9 mouse cellular contexts compared by ENCODE assay signal in the genomic region with DNA sequence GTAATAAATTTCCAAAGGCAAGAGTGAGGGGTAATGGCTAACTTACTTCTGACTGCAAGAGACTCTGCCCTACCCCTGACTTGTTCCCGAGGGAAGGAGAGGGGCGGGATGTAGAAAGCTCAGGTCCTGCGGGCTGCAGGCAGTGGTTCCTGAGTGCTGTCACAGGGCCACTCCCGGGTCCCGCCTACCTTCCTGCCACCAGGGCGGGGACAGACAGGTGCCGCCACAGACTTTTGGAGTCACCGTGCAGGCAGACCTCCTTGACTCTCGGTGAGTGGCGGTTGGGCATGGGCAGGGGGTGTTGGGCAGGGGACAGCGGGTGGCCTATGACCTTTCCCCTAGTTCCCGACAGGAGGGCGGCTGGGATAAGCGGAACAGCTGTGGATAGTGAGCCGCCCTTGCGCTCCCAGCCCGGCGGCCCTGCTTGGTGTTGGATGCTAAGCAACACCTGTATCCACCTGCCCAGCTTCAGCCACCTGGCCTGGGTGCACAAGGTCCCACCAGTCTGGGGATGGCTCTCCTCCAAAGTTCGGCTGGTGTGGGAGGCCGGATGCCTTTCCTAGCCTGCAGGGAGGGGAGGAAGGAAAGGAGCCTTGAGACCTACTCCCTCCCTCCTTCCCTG. TPM values are rescaled to one million over a fixed set of nuclear protein-coding genes. Genes with fewer than 3 reads are reported as not detected.
DNase-seq lines count a peak whose midpoint lies in the region; ATAC-seq and TF ChIP-seq lines count a peak whose summit lies in the region.
"Had no signal": no experiment of that assay in that cellular context is flagged by ENCODE, and none has a peak within 500 bp of the region (broad histone marks: within the 10 kb centered on the region; RNA-seq: fewer than 3 reads in every experiment).

No protein-coding gene starts in this region.

- no peak overlapping the region for H3K4me3 ChIP-seq in hindbrain, postnatal 0 days (ENCODE audit: low read length)
- no peak overlapping the region for H3K4me3 ChIP-seq in hindbrain, embryonic 12.5 days
- H3K4me3 ChIP-seq in heart, postnatal 0 days (ENCODE audit: low read depth, low read length) = no peak overlapping the region
- peak overlapping the region; percentile 33 for H3K4me3 ChIP-seq in stomach, embryonic 16.5 days (replicated peaks; ENCODE audit: low read length)
- no peak overlapping the region for H3K4me3 ChIP-seq in neural tube, embryonic 15.5 days (replicated peaks)
- H3K4me3 ChIP-seq: forebrain, embryonic 15.5 days had no signal

- H3K27ac ChIP-seq in hindbrain, postnatal 0 days = no peak overlapping the region
- no peak overlapping the region for H3K27ac ChIP-seq in hindbrain, embryonic 12.5 days
- H3K27ac ChIP-seq in heart, postnatal 0 days (ENCODE audit: low read depth) = no peak overlapping the region
- no peak overlapping the region for H3K27ac ChIP-seq in stomach, embryonic 16.5 days (ENCODE audit: low read length)
- no peak overlapping the region for H3K27ac ChIP-seq in neural tube, embryonic 15.5 days (replicated peaks)
- H3K27ac ChIP-seq: forebrain, embryonic 15.5 days had no signal

- no peak for TF ChIP-seq EP300 in heart, postnatal 0 days (IDR thresholded peaks at IDR 0.05; ENCODE audit: low read depth)

- DNase-seq in hindbrain, postnatal 0 days (ENCODE audit: low spot score) = no peak
- DNase-seq in heart, postnatal 0 days (ENCODE audit: low spot score) = no peak
- DNase-seq in kidney, postnatal 4 days = peak; percentile 62 to 78
- DNase-seq in adrenal gland, adult 18-20 months (ENCODE audit: low spot score in 2 of 2) = no peak
- no peak for DNase-seq in neural tube, embryonic 10.5 days (ENCODE audit: extremely low spot score, low spot score)

- 15% methylated on average over 20 of the region's 20 CpGs for WGBS in hindbrain, postnatal 0 days
- WGBS in hindbrain, embryonic 12.5 days = 6% methylated on average over 20 of the region's 20 CpGs
- 11% methylated on average over 20 of the region's 20 CpGs for WGBS in heart, postnatal 0 days
- 15% methylated on average over 20 of the region's 20 CpGs for WGBS in stomach, embryonic 16.5 days
- 11% methylated on average over 18 of the region's 20 CpGs for WGBS in neural tube, embryonic 15.5 days

- no peak for ATAC-seq in hindbrain, postnatal 0 days
- ATAC-seq in hindbrain, embryonic 12.5 days (ENCODE audit: low FRiP score) = no peak
- peak; percentile 16; the same call in 1 of the 2 replicates for ATAC-seq in heart, postnatal 0 days (ENCODE audit: insufficient read depth, low read depth)
- ATAC-seq in stomach, embryonic 16.5 days (ENCODE audit: insufficient read depth, low FRiP score) = peak; percentile 35; the same call in 1 of the 2 replicates
- ATAC-seq in neural tube, embryonic 15.5 days (ENCODE audit: low FRiP score) = no peak
- ATAC-seq: forebrain, embryonic 15.5 days had no signal

- peaks cover 8% of the 10 kb centered on the region; the same call in 1 of the 2 replicates for H3K27me3 ChIP-seq in hindbrain, postnatal 0 days (ENCODE audit: insufficient read depth, low read length)
- peaks cover 58% of the 10 kb centered on the region for H3K27me3 ChIP-seq in hindbrain, embryonic 12.5 days
- H3K27me3 ChIP-seq in heart, postnatal 0 days (ENCODE audit: control insufficient read depth, insufficient read depth, low read length) = peaks cover 46% of the 10 kb centered on the region
- H3K27me3 ChIP-seq in stomach, embryonic 16.5 days (ENCODE audit: control insufficient read depth, insufficient read depth, low read length) = peaks cover 3% of the 10 kb centered on the region; the same call in 1 of the 2 replicates
- H3K27me3 ChIP-seq in neural tube, embryonic 15.5 days (replicated peaks) = peaks cover 58% of the 10 kb centered on the region

- H3K4me1 ChIP-seq in hindbrain, postnatal 0 days (ENCODE audit: insufficient read depth, low read length) = no peaks in the 10 kb centered on the region
- H3K4me1 ChIP-seq in hindbrain, embryonic 12.5 days = peaks cover 16% of the 10 kb centered on the region; the same call in 1 of the 2 replicates
- H3K4me1 ChIP-seq in heart, postnatal 0 days (ENCODE audit: control insufficient read depth, insufficient read depth) = 0 out of 2 replicates have a peak, but pooled peaks cover 8% of the 10 kb centered on the region
- peaks cover 12% of the 10 kb centered on the region for H3K4me1 ChIP-seq in stomach, embryonic 16.5 days (ENCODE audit: control insufficient read depth, insufficient read depth, low read length)
- peaks cover 6% of the 10 kb centered on the region for H3K4me1 ChIP-seq in neural tube, embryonic 15.5 days

- H3K9ac ChIP-seq in hindbrain, postnatal 0 days (replicated peaks; ENCODE audit: low read length) = no peak overlapping the region
- no peak overlapping the region for H3K9ac ChIP-seq in hindbrain, embryonic 12.5 days
- no peak overlapping the region for H3K9ac ChIP-seq in heart, postnatal 0 days (replicated peaks; ENCODE audit: low read depth, low read length)
- peak overlapping the region; percentile 48; the same call in 1 of the 2 replicates for H3K9ac ChIP-seq in stomach, embryonic 16.5 days (ENCODE audit: low read length)
- H3K9ac ChIP-seq in neural tube, embryonic 15.5 days (replicated peaks) = no peak overlapping the region
- H3K9ac ChIP-seq: forebrain, embryonic 15.5 days had no signal

- H3K4me2 ChIP-seq in hindbrain, postnatal 0 days (ENCODE audit: low read depth, low read length) = 0 out of 2 replicates have a peak overlapping the region, but pooled peaks have one; percentile 7
- no peak overlapping the region for H3K4me2 ChIP-seq in hindbrain, embryonic 12.5 days (replicated peaks)
- H3K4me2 ChIP-seq in heart, postnatal 0 days (ENCODE audit: low read depth, low read length) = peak overlapping the region; percentile 15; the same call in 1 of the 2 replicates
- peak overlapping the region; percentile 46 for H3K4me2 ChIP-seq in stomach, embryonic 16.5 days (ENCODE audit: low read depth, low read length)
- H3K4me2 ChIP-seq in neural tube, embryonic 15.5 days = no peak overlapping the region
- H3K4me2 ChIP-seq: forebrain, embryonic 15.5 days had no signal

- no peaks in the 10 kb centered on the region for H3K9me3 ChIP-seq in hindbrain, postnatal 0 days (ENCODE audit: low read length)
- no peaks in the 10 kb centered on the region for H3K9me3 ChIP-seq in hindbrain, embryonic 12.5 days (replicated peaks)
- no peaks in the 10 kb centered on the region for H3K9me3 ChIP-seq in heart, postnatal 0 days (replicated peaks; ENCODE audit: control insufficient read depth, low read length)
- no peaks in the 10 kb centered on the region for H3K9me3 ChIP-seq in stomach, embryonic 16.5 days (replicated peaks; ENCODE audit: control insufficient read depth, low read length)
- no peaks in the 10 kb centered on the region for H3K9me3 ChIP-seq in neural tube, embryonic 15.5 days (replicated peaks)
- H3K9me3 ChIP-seq: forebrain, embryonic 15.5 days had no signal

- H3K36me3 ChIP-seq in hindbrain, postnatal 0 days (ENCODE audit: insufficient read depth, low read length) = no peaks in the 10 kb centered on the region
- H3K36me3 ChIP-seq in hindbrain, embryonic 12.5 days = no peaks in the 10 kb centered on the region
- no peaks in the 10 kb centered on the region for H3K36me3 ChIP-seq in heart, postnatal 0 days (replicated peaks; ENCODE audit: control insufficient read depth, insufficient read depth, low read length)
- H3K36me3 ChIP-seq in stomach, embryonic 16.5 days (ENCODE audit: control insufficient read depth, insufficient read depth, low read length) = no peaks in the 10 kb centered on the region
- H3K36me3 ChIP-seq in neural tube, embryonic 15.5 days = no peaks in the 10 kb centered on the region
- H3K36me3 ChIP-seq: forebrain, embryonic 15.5 days had no signal

- TF ChIP-seq CTCF in hindbrain, postnatal 0 days (IDR thresholded peaks at IDR 0.05; ENCODE audit: low read depth) = no peak
- no peak for TF ChIP-seq CTCF in heart, postnatal 0 days (IDR thresholded peaks at IDR 0.05; ENCODE audit: low read depth)

RNA-seq across cellular contexts. Expression of gene Slc52a3, which starts 3.5 kb away (rescaled TPM):
- 2.7 and 3.1 TPM in 2 replicates for total RNA-seq in hindbrain, postnatal 0 days (2014; rRNA removed)
- polyA plus RNA-seq in hindbrain, postnatal 0 days (2015; fragmentation: Nextera tagmentation; extraction: Ambion mirVana) = 2.6 and 2.7 TPM in 2 replicates
- 1.5 TPM in 2 replicates for polyA plus RNA-seq in hindbrain, embryonic 12.5 days (2016; fragmentation: Nextera tagmentation; extraction: Ambion mirVana)
- total RNA-seq in heart, postnatal 0 days (2014; rRNA removed; ENCODE audit: low replicate concordance) = 6.6 TPM in 1 of 2 replicates, not detected in the other
- polyA plus RNA-seq in heart, postnatal 0 days (2015; fragmentation: Nextera tagmentation; extraction: Ambion mirVana) = 0.44 and 0.68 TPM in 2 replicates
- 13.9 and 21.8 TPM in 2 replicates for polyA plus RNA-seq in stomach, embryonic 16.5 days (2015; fragmentation: Nextera tagmentation; extraction: Ambion mirVana)
- total RNA-seq in adrenal gland, adult 18-20 months (2021) = 1 to 10 TPM; 3.9 to 5.6 TPM
- 1.4 and 1.7 TPM in 2 replicates for polyA plus RNA-seq in neural tube, embryonic 15.5 days (2015; fragmentation: Nextera tagmentation; extraction: Ambion mirVana)

RNA-seq across cellular contexts. Expression of gene Fam110a, which starts 19.8 kb away (rescaled TPM):
- total RNA-seq in hindbrain, postnatal 0 days (2014; rRNA removed) = 25.4 and 27.3 TPM in 2 replicates
- polyA plus RNA-seq in hindbrain, postnatal 0 days (2015; fragmentation: Nextera tagmentation; extraction: Ambion mirVana) = 35.8 and 36.5 TPM in 2 replicates
- polyA plus RNA-seq in hindbrain, embryonic 12.5 days (2016; fragmentation: Nextera tagmentation; extraction: Ambion mirVana) = 78.6 and 86.0 TPM in 2 replicates
- 3.0 and 11.7 TPM in 2 replicates for total RNA-seq in heart, postnatal 0 days (2014; rRNA removed; ENCODE audit: low replicate concordance)
- polyA plus RNA-seq in heart, postnatal 0 days (2015; fragmentation: Nextera tagmentation; extraction: Ambion mirVana) = 5.7 and 6.2 TPM in 2 replicates
- 31.2 and 32.7 TPM in 2 replicates for polyA plus RNA-seq in stomach, embryonic 16.5 days (2015; fragmentation: Nextera tagmentation; extraction: Ambion mirVana)
- total RNA-seq in adrenal gland, adult 18-20 months (2021) = 10 to 100 TPM in 1 of 2 experiments, 1 to 10 TPM in 1; 6.6 to 10.3 TPM
- 31.3 and 32.0 TPM in 2 replicates for polyA plus RNA-seq in neural tube, embryonic 15.5 days (2015; fragmentation: Nextera tagmentation; extraction: Ambion mirVana)

Comparison
In these comparisons a context has a peak if more than half of its experiments do, and no peak if none do; other contexts are left out.
1. H3K4me2 ChIP-seq: peak in hindbrain, postnatal 0 days (single experiment), heart, postnatal 0 days (single experiment) and stomach, embryonic 16.5 days (single experiment); none in hindbrain, embryonic 12.5 days (single experiment) and neural tube, embryonic 15.5 days (single experiment).
2. ATAC-seq: peak in heart, postnatal 0 days (single experiment) and stomach, embryonic 16.5 days (single experiment); none in hindbrain, postnatal 0 days (single experiment), hindbrain, embryonic 12.5 days (single experiment) and neural tube, embryonic 15.5 days (single experiment).
3. DNase-seq: peak in kidney, postnatal 4 days (2 of 2); none in hindbrain, postnatal 0 days (single experiment), heart, postnatal 0 days (single experiment), adrenal gland, adult 18-20 months (0 of 2) and neural tube, embryonic 10.5 days (single experiment).